Mouse (Mus musculus): ENCODE data around the gene Il17rc. TPM values are rescaled to one million over a fixed set of nuclear protein-coding genes. Genes with fewer than 3 reads are reported as not detected.

Il17rc gene
- polyA plus RNA-seq, 1 experiment from 2014 or later, result 4.4 TPM

GRCm38 (mm10) chr6:113477353-113477752 is 6.1 kb downstream of the Il17rc start:
- no peak overlapping the region for H3K9ac ChIP-seq
- peaks cover 24% of the 10 kb centered on the region for H3K4me1 ChIP-seq
- peaks cover 49% of the 10 kb centered on the region for H3K27me3 ChIP-seq (replicated peaks)
- H3K4me3 ChIP-seq, result no peak overlapping the region
- H3K27ac ChIP-seq (replicated peaks), result no peak overlapping the region
- H3K36me3 ChIP-seq, result no peaks in the 10 kb centered on the region
- H3K4me2 ChIP-seq, result no peak overlapping the region
- H3K9me3 ChIP-seq, result no peaks in the 10 kb centered on the region
- WGBS, result 39% methylated on average over 7 of the region's 7 CpGs
- ATAC-seq (ENCODE audit: extremely low read depth, insufficient number of reproducible peaks, low FRiP score, low TSS enrichment), result no peak

GRCm38 (mm10) chr6:113478906-113479305 is 7.7 kb downstream of the Il17rc start:
- Histone ChIP-seq H3K4me3 (no peak overlapping the region), H3K9ac (no peak overlapping the region), H3K27me3 (replicated peaks) (peaks cover 45% of the 10 kb centered on the region), H3K4me1 (peaks cover 31% of the 10 kb centered on the region), H3K36me3 (no peaks in the 10 kb centered on the region), H3K9me3 (no peaks in the 10 kb centered on the region), H3K27ac (replicated peaks) (no peak overlapping the region), H3K4me2 (no peak overlapping the region)
- ATAC-seq (ENCODE audit: extremely low read depth, insufficient number of reproducible peaks, low FRiP score, low TSS enrichment), result no peak
- 82% methylated on average over 10 of the region's 10 CpGs for WGBS

DNA sequence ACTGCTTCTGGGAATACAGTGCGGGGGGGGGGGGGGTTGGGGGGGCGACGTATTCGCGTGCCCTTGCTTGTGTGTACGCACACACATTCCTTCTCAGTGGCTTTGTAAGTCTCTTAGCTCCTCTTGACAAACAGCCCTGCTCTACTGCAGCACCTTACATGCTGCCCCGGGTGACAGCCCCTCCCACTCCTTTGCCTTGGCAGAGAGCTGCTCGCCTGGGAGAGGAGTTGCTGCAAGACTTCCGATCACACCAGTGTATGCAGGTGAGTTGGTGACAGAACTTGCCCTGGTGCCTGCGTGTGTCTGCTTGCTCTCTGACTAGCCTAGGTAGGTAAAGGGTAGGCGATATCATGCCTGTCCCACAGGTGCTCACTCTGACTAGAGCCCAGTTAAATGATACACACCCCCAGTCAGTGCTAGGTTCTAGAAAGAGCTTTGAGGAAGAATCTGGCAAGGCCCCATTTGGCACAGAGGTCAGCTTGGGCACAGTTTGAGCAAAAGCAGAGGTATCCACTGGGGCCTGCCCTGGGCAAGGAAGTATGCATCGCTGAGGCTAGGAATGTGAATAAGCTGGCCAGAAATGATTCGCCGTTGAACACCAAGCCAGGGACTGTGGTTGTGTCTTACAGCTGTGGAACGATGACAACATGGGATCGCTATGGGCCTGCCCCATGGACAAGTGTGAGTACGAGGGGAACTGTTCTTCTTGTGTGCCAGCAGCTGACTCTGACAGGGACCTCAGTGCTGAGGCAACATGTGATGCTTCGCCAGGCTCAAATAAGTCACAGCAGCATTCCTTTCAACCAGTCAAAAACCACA is 9.5 kb downstream of the Il17rc start:
- WGBS, result 48% methylated on average over 18 of the region's 18 CpGs
- no peak for ATAC-seq (ENCODE audit: extremely low read depth, insufficient number of reproducible peaks, low FRiP score, low TSS enrichment)

DNA sequence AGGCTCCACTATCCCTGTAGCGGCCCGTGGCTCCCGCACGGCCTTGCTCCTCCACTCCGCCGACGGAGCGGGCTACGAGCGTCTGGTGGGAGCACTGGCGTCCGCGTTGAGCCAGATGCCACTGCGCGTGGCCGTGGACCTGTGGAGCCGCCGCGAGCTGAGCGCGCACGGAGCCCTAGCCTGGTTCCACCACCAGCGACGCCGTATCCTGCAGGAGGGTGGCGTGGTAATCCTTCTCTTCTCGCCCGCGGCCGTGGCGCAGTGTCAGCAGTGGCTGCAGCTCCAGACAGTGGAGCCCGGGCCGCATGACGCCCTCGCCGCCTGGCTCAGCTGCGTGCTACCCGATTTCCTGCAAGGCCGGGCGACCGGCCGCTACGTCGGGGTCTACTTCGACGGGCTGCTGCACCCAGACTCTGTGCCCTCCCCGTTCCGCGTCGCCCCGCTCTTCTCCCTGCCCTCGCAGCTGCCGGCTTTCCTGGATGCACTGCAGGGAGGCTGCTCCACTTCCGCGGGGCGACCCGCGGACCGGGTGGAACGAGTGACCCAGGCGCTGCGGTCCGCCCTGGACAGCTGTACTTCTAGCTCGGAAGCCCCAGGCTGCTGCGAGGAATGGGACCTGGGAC is 11.4 kb downstream of the Il17rc start:
- peaks cover 27% of the 10 kb centered on the region for H3K27me3 ChIP-seq (replicated peaks)
- peak overlapping the region; percentile 56 for H3K4me3 ChIP-seq
- H3K4me1 ChIP-seq, result peaks cover 45% of the 10 kb centered on the region
- H3K4me2 ChIP-seq, result peak overlapping the region; percentile 82
- H3K9ac ChIP-seq, result peak overlapping the region; percentile 82
- no peaks in the 10 kb centered on the region for H3K9me3 ChIP-seq
- peak overlapping the region; percentile 91 for H3K27ac ChIP-seq (replicated peaks)
- peaks cover 11% of the 10 kb centered on the region; the same call in 1 of the 2 replicates for H3K36me3 ChIP-seq
- peak; percentile 15 for ATAC-seq (ENCODE audit: extremely low read depth, insufficient number of reproducible peaks, low FRiP score, low TSS enrichment)
- 1% methylated on average over 65 of the region's 65 CpGs for WGBS

More for the DNA sequence above, 9.5 kb downstream of the Il17rc start:
- peaks cover under 1% of the 10 kb centered on the region; the same call in 1 of the 2 replicates for H3K36me3 ChIP-seq
- no peak overlapping the region; the same call in 1 of the 2 replicates for H3K9ac ChIP-seq
- no peak overlapping the region for H3K4me3 ChIP-seq
- peaks cover 42% of the 10 kb centered on the region for H3K4me1 ChIP-seq
- H3K9me3 ChIP-seq, result no peaks in the 10 kb centered on the region
- H3K27me3 ChIP-seq (replicated peaks), result peaks cover 35% of the 10 kb centered on the region
- H3K4me2 ChIP-seq, result no peak overlapping the region
- H3K27ac ChIP-seq (replicated peaks), result peak overlapping the region; percentile 51

GRCm38 (mm10) chr6:113483100-113483615 is 11.9 kb downstream of the Il17rc start, which contains the start of gene Creld1:
Creld1 (plus strand) TSS chr6:113483297.
- Histone ChIP-seq H3K9ac (peak within 1 kb of the TSS; percentile 85), H3K27ac (replicated peaks) (peak within 1 kb of the TSS; percentile 91), H3K4me1 (peaks cover 45% of the 10 kb centered on the region), H3K9me3 (no peaks in the 10 kb centered on the region), H3K4me3 (peak within 1 kb of the TSS; percentile 56), H3K27me3 (replicated peaks) (peaks cover 27% of the 10 kb centered on the region), H3K36me3 (peaks cover 15% of the 10 kb centered on the region), H3K4me2 (peak within 1 kb of the TSS; percentile 82)
- ATAC-seq (ENCODE audit: extremely low read depth, insufficient number of reproducible peaks, low FRiP score, low TSS enrichment), result peak; percentile 94
- under 1% methylated on average over 26 of the region's 26 CpGs for WGBS

DNA sequence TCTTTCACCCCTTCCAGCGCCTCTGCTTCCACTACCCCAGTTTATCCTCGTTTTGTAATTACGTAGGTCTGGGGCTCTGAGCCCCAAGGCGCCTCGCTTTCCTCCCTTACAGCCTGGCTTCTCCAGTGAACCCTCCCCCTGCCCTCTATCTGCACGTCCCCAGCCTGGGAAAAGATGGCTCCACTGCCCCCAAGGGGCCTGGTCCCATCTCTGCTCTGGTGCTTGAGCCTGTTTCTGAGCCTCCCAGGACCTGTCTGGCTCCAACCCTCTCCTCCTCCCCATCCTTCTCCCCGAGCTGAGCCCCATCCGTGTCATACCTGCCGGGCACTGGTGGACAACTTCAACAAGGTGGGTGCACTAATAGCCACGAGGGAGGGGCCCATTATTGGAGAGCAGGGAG is 12.5 kb downstream of the Il17rc start:
- 12% methylated on average over 10 of the region's 10 CpGs for WGBS
- Histone ChIP-seq H3K27me3 (replicated peaks) (peaks cover 27% of the 10 kb centered on the region), H3K9ac (peak overlapping the region; percentile 85), H3K36me3 (peaks cover 21% of the 10 kb centered on the region), H3K9me3 (no peaks in the 10 kb centered on the region), H3K4me2 (peak overlapping the region; percentile 82), H3K4me1 (peaks cover 45% of the 10 kb centered on the region), H3K27ac (replicated peaks) (peak overlapping the region; percentile 91), H3K4me3 (peak overlapping the region; percentile 56)
- ATAC-seq (ENCODE audit: extremely low read depth, insufficient number of reproducible peaks, low FRiP score, low TSS enrichment), result no peak

GRCm38 (mm10) chr6:113487125-113487576 is 15.9 kb downstream of the Il17rc start:
- H3K9ac ChIP-seq, result no peak overlapping the region
- no peak for ATAC-seq (ENCODE audit: extremely low read depth, insufficient number of reproducible peaks, low FRiP score, low TSS enrichment)
- no peak overlapping the region for H3K4me3 ChIP-seq
- H3K27ac ChIP-seq (replicated peaks), result no peak overlapping the region
- H3K36me3 ChIP-seq, result peaks cover 54% of the 10 kb centered on the region
- no peak overlapping the region for H3K4me2 ChIP-seq
- WGBS, result 59% methylated on average over 7 of the region's 7 CpGs
- H3K27me3 ChIP-seq (replicated peaks), result peaks cover 4% of the 10 kb centered on the region; the same call in 1 of the 2 replicates
- no peaks in the 10 kb centered on the region for H3K9me3 ChIP-seq
- H3K4me1 ChIP-seq, result peaks cover 23% of the 10 kb centered on the region

- no peak overlapping the region for H3K4me2 ChIP-seq
- ATAC-seq (ENCODE audit: extremely low read depth, insufficient number of reproducible peaks, low FRiP score, low TSS enrichment), result no peak
- H3K27me3 ChIP-seq (replicated peaks), result 0 out of 2 replicates have a peak, but pooled peaks cover 5% of the 10 kb centered on the region
- H3K4me3 ChIP-seq, result no peak overlapping the region
- H3K9ac ChIP-seq, result no peak overlapping the region
- H3K9me3 ChIP-seq, result no peaks in the 10 kb centered on the region
- peaks cover 12% of the 10 kb centered on the region for H3K4me1 ChIP-seq
- peaks cover 64% of the 10 kb centered on the region for H3K36me3 ChIP-seq
- no peak overlapping the region for H3K27ac ChIP-seq (replicated peaks)
- WGBS, result 91% methylated on average over 14 of the region's 14 CpGs
Measured at GRCm38 (mm10) chr6:113489410-113489809, 18.2 kb downstream of the Il17rc start.

GRCm38 (mm10) chr6:113492101-113492864 is 21.1 kb downstream of the Il17rc start:
- peaks cover 53% of the 10 kb centered on the region for H3K36me3 ChIP-seq
- peaks cover 33% of the 10 kb centered on the region for H3K27me3 ChIP-seq (replicated peaks)
- 64% methylated on average over 24 of the region's 24 CpGs for WGBS
- ATAC-seq (ENCODE audit: extremely low read depth, insufficient number of reproducible peaks, low FRiP score, low TSS enrichment), result no peak
- H3K4me1 ChIP-seq, result peaks cover 18% of the 10 kb centered on the region
- H3K4me3 ChIP-seq, result no peak overlapping the region
- H3K4me2 ChIP-seq, result no peak overlapping the region
- no peaks in the 10 kb centered on the region for H3K9me3 ChIP-seq
- H3K9ac ChIP-seq, result no peak overlapping the region
- no peak overlapping the region for H3K27ac ChIP-seq (replicated peaks)

DNA sequence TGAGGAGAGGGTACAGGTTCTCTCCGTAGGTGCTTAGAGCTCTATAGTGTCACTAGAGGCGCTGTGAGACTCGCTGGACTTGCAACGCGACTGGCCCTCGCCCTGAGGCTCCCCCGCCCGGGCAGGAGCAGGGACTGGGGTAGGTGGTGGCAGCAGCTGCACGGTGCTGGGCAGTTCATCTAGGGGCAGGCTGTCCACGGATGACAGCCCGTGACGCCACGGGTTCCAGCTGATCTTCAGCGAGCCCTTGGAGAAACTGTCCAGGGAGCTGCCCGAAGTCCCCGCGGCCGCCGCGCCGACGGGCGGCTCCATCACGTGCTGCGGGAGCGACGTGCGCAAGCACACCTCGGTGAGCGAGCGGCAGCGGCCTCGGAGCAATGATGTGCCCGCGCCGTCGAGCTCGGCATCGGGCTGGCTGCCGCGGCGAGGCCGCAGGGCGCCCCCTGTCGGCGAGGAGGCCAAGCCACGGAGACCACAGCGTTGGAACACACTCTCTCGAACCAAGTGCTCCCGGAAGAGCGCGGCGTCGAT is 23.1 kb downstream of the Il17rc start:
- Histone ChIP-seq H3K9ac (peak overlapping the region; percentile 78), H3K4me3 (peak overlapping the region; percentile 56), H3K36me3 (peaks cover 38% of the 10 kb centered on the region), H3K27me3 (replicated peaks) (peaks cover 46% of the 10 kb centered on the region), H3K9me3 (no peaks in the 10 kb centered on the region), H3K4me2 (peak overlapping the region; percentile 79), H3K27ac (replicated peaks) (peak overlapping the region; percentile 64), H3K4me1 (peaks cover 18% of the 10 kb centered on the region)
- ATAC-seq (ENCODE audit: extremely low read depth, insufficient number of reproducible peaks, low FRiP score, low TSS enrichment), result peak; percentile 72
- WGBS, result 1% methylated on average over 54 of the region's 54 CpGs

Measured in heart, embryonic 13.5 days (tissue).